Mouse (Mus musculus) intestine, embryonic 14.5 days (tissue): ENCODE data around the gene Btaf1. TPM values are rescaled to one million over a fixed set of nuclear protein-coding genes. Genes with fewer than 3 reads are reported as not detected.
A peak's percentile ranks its signal among the peaks of the same experiment; 100 is the strongest.

Experiments
- ATAC-seq: fragments of 200-750 bp; cut with Nextera tagmentation; replicated peaks from 2 replicates; pipeline ENCODE4 v1.8.0; 2017; ENCODE audit warnings: low read depth, moderate number of reproducible peaks, moderate TSS enrichment, moderate library complexity; ENCODE audit not compliant: low FRiP score, low TSS enrichment
- DNase-seq: peaks from one replicate; pipeline ENCODE4 v3.0.0-alpha.2; 2018; ENCODE audit warnings: low spot score
- H3K27ac ChIP-seq: fragments of 300-500 bp; sonication (generic); 2 replicates; pipeline ENCODE4 v1.5.1; 2014; ENCODE audit warnings: low read depth, mild to moderate bottlenecking, control low read depth
- H3K27me3 ChIP-seq: fragments of 300-500 bp; sonication (generic); replicated peaks from 2 replicates; pipeline ENCODE4 v1.6.1; 2014; ENCODE audit warnings: low read length, control low read depth; ENCODE audit not compliant: control insufficient read depth, insufficient read depth
- H3K36me3 ChIP-seq: fragments of 300-500 bp; sonication (generic); 2 replicates; pipeline ENCODE4 v1.6.1; 2014; ENCODE audit warnings: low read length, control low read depth; ENCODE audit not compliant: control insufficient read depth, insufficient read depth
- H3K4me1 ChIP-seq: fragments of 300-500 bp; sonication (generic); replicated peaks from 2 replicates; pipeline ENCODE4 v1.6.1; 2014; ENCODE audit warnings: low read length, control low read depth, mixed read lengths; ENCODE audit not compliant: control insufficient read depth, insufficient read depth
- H3K4me2 ChIP-seq: fragments of 300-500 bp; sonication (generic); 2 replicates; pipeline ENCODE4 v1.6.1; 2014; ENCODE audit warnings: low read length
- H3K4me3 ChIP-seq: fragments of 300-500 bp; sonication (generic); 2 replicates; pipeline ENCODE4 v1.5.1; 2014; ENCODE audit warnings: low read depth, low read length, control low read depth, mixed read lengths
- H3K9ac ChIP-seq: fragments of 300-500 bp; sonication (generic); 2 replicates; pipeline ENCODE4 v1.6.1; 2014; ENCODE audit warnings: mild to moderate bottlenecking, low read length
- H3K9me3 ChIP-seq: fragments of 300-500 bp; sonication (generic); 2 replicates; pipeline ENCODE4 v1.6.1; 2016; ENCODE audit warnings: low read length, control low read depth; ENCODE audit not compliant: control insufficient read depth
- WGBS: fragments of 180-500 bp; shearing (Covaris S2); extraction: QIAGEN DNeasy Blood & Tissue Kit; methylation state at CpG from one replicate; pipeline ENCODE4 v1.1.7; 2014; 5-methylcytosine and 5-hydroxymethylcytosine counted together
- polyA plus RNA-seq: library from polyadenylated mRNA; unstranded; fragments of >200 nt; fragmentation: Nextera tagmentation; extraction: Ambion mirVana; gene quantifications from 2 replicates; pipeline ENCODE4 v1.2.1, GENCODE M21; 2014

Gene Btaf1
- 15.3 and 16.0 TPM in 2 replicates for polyA plus RNA-seq

- Histone ChIP-seq H3K27me3 (no peaks in the 10 kb centered on the region), H3K36me3 (no peaks in the 10 kb centered on the region), H3K4me3 (peak within 1 kb of the TSS; percentile 95), H3K9ac (peak within 1 kb of the TSS; percentile 90), H3K9me3 (no peaks in the 10 kb centered on the region), H3K4me2 (peak within 1 kb of the TSS; percentile 66), H3K27ac (peak within 1 kb of the TSS; percentile 91), H3K4me1 (peaks cover 13% of the 10 kb centered on the region)
- ATAC-seq (peak; percentile 96), DNase-seq (peak; percentile 94)
- WGBS, result under 1% methylated on average over 85 of the region's 98 CpGs
These were observed at the start of gene Btaf1 for GRCm38 (mm10) chr19:36925671-36926552. Gene Btaf1 (plus strand): TSS chr19:36926079.

DNA sequence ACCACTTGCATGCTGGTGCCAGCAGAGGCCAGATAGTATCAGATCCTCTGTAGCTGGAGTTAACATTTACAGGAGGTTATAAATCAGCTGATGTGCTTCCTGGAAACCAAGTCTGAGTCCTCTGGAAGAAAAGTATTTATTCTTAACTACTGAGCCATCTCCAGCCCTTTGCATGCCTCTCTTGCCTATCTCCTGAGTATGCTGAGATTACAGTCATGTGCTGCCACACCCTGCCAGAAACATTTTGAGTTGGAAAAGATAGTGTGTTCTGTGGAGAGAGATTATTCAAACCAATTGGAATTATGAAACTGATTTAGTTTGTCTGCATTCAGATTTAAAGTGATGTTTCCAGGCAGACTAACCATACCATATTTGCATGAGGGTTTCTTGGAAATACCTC, 48.5 kb upstream of the Btaf1 start:
- H3K36me3 ChIP-seq, result peaks cover 98% of the 10 kb centered on the region

GRCm38 (mm10) chr19:36878743-36879495, 47.0 kb upstream of the Btaf1 start:
- WGBS, result 86% methylated on average over 11 of the region's 11 CpGs
- no peak overlapping the region for H3K27ac ChIP-seq
- H3K4me1 ChIP-seq, result no peaks in the 10 kb centered on the region
- DNase-seq, result no peak
- ATAC-seq, result no peak
- no peak overlapping the region for H3K4me3 ChIP-seq
- no peak overlapping the region for H3K4me2 ChIP-seq
- H3K9me3 ChIP-seq, result no peaks in the 10 kb centered on the region
- H3K36me3 ChIP-seq, result peaks cover 98% of the 10 kb centered on the region
- H3K9ac ChIP-seq, result no peak overlapping the region
- H3K27me3 ChIP-seq, result no peaks in the 10 kb centered on the region

More for the DNA sequence above, 48.5 kb upstream of the Btaf1 start:
- Histone ChIP-seq H3K4me1 (no peaks in the 10 kb centered on the region), H3K27ac (no peak overlapping the region), H3K9me3 (no peaks in the 10 kb centered on the region), H3K9ac (no peak overlapping the region), H3K27me3 (no peaks in the 10 kb centered on the region), H3K4me2 (no peak overlapping the region), H3K4me3 (no peak overlapping the region)
- DNase-seq (no peak), ATAC-seq (no peak)

DNA sequence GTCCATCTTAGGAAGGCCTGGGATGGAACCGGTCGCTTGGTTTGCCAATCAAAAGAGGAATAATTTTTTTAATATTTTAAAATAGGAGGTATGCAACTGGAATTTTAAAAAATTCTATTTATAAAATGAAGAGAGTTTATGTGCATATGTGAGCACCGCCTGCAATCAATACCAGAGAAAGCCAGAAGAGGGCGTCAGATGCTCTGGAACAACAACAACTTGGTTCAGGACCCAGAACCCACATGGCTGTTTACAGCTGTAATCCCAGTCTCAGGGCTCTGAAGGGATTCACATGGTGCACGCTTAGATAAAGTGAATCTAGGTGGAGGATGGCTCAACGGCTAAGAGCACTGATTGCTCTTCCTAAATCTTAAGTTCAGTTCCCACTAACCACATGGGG, 42.8 kb upstream of the Btaf1 start:
- DNase-seq (no peak), ATAC-seq (no peak)
- no peak overlapping the region for H3K9ac ChIP-seq
- H3K27ac ChIP-seq, result no peak overlapping the region
- no peak overlapping the region for H3K4me3 ChIP-seq
- H3K27me3 ChIP-seq, result no peaks in the 10 kb centered on the region
- no peak overlapping the region for H3K4me2 ChIP-seq
- peaks cover 100% of the 10 kb centered on the region for H3K36me3 ChIP-seq
- 82% methylated on average over 6 of the region's 6 CpGs for WGBS
- no peaks in the 10 kb centered on the region for H3K9me3 ChIP-seq
- H3K4me1 ChIP-seq, result no peaks in the 10 kb centered on the region

DNA sequence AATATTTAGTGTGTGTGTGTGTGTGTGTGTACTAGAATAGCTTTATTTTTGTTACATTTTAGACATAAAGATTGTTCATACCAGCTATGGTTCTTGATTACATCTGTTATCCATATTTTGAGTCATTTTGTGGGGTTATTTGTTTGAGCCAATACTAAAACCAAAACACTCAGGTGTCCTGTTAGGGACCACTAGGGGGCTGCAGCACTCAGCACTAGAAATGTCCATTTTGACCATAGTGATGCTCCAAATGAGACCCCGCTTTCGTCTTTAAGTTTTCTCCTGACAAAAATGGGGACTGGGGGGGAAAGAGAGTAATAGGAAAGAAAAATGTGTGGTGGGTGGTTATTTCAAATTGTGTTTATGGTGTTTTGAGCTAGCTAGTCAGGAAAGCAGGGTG, 39.6 kb upstream of the Btaf1 start:
- Histone ChIP-seq H3K9ac (no peak overlapping the region), H3K36me3 (peaks cover 100% of the 10 kb centered on the region), H3K9me3 (no peaks in the 10 kb centered on the region), H3K4me1 (no peaks in the 10 kb centered on the region), H3K4me2 (no peak overlapping the region), H3K27ac (no peak overlapping the region), H3K4me3 (no peak overlapping the region), H3K27me3 (no peaks in the 10 kb centered on the region)
- WGBS, result 81% methylated on average over 2 of the region's 2 CpGs
- no peak for DNase-seq
- ATAC-seq, result no peak

- H3K4me2 ChIP-seq, result no peak overlapping the region
- H3K4me3 ChIP-seq, result no peak overlapping the region
- no peaks in the 10 kb centered on the region for H3K9me3 ChIP-seq
- no peak for DNase-seq
- no peak overlapping the region for H3K27ac ChIP-seq
- no peak for ATAC-seq
- no peak overlapping the region for H3K9ac ChIP-seq
- no peaks in the 10 kb centered on the region for H3K4me1 ChIP-seq
- H3K27me3 ChIP-seq, result no peaks in the 10 kb centered on the region
- H3K36me3 ChIP-seq, result peaks cover 100% of the 10 kb centered on the region
- 88% methylated on average over 3 of the region's 3 CpGs for WGBS
These were observed 38.2 kb upstream of the Btaf1 start for GRCm38 (mm10) chr19:36887706-36888105.

- Histone ChIP-seq H3K36me3 (peaks cover 80% of the 10 kb centered on the region), H3K4me2 (no peak overlapping the region), H3K27ac (no peak overlapping the region), H3K4me1 (no peaks in the 10 kb centered on the region), H3K9me3 (no peaks in the 10 kb centered on the region), H3K4me3 (no peak overlapping the region), H3K27me3 (no peaks in the 10 kb centered on the region), H3K9ac (no peak overlapping the region)
- 97% methylated on average over 3 of the region's 3 CpGs for WGBS
- no peak for ATAC-seq
- no peak for DNase-seq
These were observed 34.1 kb upstream of the Btaf1 start for GRCm38 (mm10) chr19:36891746-36892145.

- Histone ChIP-seq H3K36me3 (peaks cover 27% of the 10 kb centered on the region), H3K4me3 (no peak overlapping the region), H3K9ac (no peak overlapping the region), H3K4me1 (no peaks in the 10 kb centered on the region), H3K9me3 (no peaks in the 10 kb centered on the region), H3K27ac (no peak overlapping the region), H3K27me3 (no peaks in the 10 kb centered on the region), H3K4me2 (no peak overlapping the region)
- WGBS, result 19% methylated on average over 10 of the region's 10 CpGs
- no peak for ATAC-seq
- no peak for DNase-seq
These were observed 28.9 kb upstream of the Btaf1 start for GRCm38 (mm10) chr19:36896791-36897569.
